Mouse (Mus musculus): ENCODE data around the gene Ankrd54.

Gene Ankrd54

DNA sequence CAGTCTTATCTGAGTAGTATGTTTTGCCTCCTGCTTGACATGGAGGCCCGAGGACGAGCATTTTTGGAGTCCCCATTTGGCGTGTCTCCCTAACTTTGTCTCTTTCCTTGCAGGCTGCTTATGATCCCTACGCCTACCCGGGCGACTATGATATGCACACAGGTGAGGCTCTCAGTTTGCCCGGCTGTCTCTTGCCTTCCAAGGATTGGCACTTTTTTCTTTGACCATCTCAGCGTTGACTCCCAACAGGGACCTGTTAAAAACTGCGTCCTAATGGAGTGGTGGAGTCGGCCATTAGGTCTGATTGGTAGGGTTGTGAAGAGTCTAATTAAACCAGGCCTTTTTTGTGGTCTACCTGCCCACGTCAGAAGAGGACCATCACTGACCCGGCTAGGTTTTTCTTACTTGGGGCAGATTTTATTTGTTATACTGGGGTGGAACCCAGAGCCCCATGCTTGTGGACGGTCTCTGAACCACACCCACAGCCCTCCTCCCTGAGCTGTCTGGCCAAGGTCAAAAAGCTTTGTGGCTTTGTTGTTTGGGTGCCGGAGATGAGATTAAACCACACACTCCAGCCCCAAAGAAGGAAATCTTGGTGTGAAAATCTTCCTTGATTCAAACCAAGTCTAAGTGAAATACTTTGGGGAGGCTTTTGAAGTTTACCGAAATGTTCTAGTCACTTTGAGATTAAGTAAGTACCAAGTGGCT is 13.1 kb upstream of the Ankrd54 start:
- DNase-seq (ENCODE audit: low read depth), result no peak

DNA sequence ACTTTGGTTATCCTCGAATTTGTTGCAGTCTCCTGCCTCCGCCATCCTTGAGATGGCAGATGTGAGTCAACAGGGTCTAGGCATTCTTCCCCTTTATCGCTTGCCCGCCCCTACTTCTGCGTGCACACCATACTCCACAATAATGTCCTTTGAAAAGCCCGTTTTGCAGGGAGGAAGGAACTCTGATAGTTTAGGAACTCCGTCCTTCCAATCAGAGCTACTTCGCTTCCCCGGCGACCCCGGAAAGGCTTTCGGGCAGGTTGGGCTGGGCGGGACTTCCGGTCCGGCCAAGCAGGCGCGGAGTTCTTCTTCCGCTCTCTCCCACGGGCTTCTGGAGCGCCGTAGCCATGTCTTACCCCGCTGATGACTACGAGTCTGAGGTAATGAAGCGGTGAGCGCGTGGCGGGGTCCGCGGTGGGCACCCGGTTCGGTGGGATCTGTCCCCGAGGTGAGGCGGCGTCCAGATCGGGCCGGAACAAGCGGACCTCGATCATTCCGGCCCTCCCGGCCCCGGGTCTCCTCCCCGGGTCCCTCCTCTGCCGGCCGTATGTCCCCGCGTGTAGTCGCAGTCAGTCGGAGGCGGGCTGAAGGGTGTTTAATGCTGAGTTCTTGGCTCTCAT is 12.3 kb upstream of the Ankrd54 start, which contains the start of gene Eif3l:
Gene Eif3l (plus strand): TSS at position 267 of the 620 bp plus-strand sequence.
- peak; percentile 93 for DNase-seq (ENCODE audit: low read depth)

DNA sequence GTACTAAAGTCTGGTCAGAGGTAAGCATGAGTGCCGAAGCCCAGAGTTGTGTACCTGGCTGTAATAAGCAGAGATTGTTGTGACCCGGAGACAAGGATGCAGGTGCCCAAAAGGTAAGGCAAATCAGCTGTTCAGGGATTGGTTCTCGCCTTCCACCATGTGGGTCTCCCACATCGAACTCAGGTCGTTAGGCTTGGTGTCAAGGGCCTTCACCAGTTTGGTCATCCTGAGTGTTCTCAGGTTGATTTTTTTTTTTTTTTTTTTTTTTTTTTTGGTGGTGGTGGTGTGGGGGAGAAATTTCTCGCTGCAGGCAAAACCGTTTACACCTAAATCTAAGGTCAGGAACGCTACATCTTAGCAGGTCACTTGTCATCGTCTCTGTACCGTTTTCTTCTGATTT is 11.8 kb upstream of the Ankrd54 start:
- DNase-seq (ENCODE audit: low read depth), result no peak

DNA sequence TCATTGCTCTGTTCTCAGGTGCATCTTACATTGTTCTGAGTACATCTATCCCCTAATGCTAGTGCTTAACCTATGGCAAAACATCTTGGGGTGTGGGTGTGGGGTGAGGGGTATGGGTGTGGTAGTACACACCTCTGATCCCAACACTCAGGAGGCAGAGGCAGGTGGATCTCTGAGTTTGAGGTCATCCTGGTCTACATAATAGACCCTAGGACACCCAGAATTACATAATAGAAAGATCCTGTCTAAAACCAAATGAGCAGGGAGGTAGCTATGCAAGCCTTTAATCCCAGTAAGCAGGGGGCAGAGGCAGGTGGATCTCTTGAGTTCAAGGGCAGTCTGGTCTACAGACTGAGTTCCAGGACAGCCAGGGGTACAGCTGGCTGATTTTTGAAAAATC is 11.1 kb upstream of the Ankrd54 start:
- no peak for DNase-seq (ENCODE audit: low read depth)

DNA sequence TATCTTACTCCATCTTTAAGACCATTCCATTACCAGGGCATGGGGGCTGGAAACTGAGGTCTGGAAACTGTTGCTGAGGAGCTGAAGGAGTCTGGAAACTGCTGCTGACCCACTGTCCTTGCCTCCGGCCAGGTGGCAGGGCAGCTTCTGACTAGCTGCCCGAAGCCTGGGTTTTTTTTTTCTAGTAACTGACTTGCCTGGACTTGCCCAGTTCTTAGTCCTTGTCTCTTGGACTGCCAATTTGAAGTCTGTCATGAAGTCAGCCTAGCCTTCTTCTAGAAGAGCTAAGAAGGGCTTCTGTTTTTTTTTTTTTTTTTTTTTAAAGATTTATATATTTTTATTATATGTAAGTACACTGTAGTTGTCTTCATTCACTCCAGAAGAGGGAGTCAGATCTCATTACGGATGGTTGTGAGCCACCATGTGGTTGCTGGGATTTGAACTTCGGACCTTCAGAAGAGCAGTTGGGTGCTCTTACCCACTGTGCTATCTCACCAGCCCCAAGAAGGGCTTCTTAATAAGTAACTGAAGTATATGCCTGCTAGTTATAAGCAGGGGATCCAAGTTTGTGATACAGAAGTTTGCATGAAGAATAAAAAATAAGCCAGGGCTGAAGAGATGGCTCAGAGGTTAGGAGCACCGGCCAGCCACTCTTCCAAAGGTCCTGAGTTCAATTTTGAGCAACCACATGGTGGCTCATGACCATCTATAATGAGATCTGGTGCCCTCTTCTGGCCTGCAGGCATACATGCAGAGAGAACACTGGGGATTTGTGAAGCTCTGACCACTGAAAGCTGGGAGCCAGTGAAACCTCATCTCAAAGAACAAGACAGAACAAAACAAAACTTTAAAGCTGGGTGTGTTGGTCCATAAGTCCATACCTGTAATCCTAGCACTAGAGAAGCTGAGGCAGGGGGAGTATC is 8.7 kb upstream of the Ankrd54 start:
- DNase-seq (ENCODE audit: low read depth), result peak; percentile 76

DNA sequence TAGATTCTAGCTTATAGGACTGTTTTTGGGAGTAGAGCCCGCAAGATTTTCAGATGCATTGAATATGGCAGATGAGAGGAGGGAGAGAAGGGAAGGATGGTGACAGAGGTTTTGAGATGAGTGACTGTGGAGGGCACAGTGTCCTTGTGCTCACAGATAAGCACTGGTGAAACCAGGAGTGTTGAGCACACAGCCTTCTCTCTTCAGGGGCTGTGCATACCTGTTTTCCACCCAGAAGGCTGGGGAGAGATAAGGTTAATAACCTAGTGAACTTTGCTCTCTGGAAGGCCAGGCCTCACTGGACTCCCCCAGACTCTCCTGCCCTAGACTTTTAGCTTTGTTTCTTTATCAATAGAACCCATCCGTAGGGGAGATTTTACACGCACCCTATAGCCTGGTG is 5.7 kb upstream of the Ankrd54 start:
- no peak for DNase-seq (ENCODE audit: low read depth)

DNA sequence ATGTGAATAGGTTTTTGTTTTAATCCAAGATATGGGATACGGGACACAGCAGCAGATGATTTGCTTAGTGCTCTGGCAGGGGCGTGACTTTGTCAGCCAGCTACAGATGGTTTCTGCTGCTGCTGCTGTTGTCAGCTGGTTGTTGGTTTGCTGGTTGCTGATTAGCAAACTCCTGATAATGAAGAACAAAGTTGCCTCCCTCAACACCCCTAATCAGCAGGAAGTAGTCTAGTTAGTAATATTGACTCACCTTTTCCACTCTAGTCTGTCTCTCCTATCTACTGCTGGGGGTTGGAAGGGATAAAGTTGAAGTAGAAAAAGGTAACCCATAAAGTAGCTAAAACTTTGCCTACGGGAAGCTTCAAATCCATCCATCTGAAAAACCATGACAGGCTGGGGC is 4.9 kb upstream of the Ankrd54 start:
- no peak for DNase-seq (ENCODE audit: low read depth)

DNA sequence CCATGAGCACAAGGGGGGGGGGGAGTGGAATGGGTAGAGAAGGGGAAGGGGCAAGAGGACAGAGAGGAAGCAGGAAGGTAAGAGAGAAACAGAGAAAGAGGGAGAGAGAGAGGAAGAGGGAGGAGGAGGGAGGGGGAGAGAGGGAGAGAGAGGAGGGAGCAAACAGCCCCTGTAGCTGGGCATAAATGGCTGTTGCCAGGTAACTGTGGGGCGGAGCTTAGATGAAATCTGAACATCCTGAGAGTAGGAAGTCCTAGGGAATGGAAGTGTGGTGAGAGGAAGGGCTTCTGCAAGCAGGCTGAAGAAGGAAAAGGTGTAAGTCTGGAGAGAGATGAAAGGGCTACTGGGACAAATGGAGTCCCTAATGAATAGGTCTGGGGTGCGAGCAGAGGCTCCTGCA is 3.6 kb upstream of the Ankrd54 start:
- no peak for DNase-seq (ENCODE audit: low read depth)

DNA sequence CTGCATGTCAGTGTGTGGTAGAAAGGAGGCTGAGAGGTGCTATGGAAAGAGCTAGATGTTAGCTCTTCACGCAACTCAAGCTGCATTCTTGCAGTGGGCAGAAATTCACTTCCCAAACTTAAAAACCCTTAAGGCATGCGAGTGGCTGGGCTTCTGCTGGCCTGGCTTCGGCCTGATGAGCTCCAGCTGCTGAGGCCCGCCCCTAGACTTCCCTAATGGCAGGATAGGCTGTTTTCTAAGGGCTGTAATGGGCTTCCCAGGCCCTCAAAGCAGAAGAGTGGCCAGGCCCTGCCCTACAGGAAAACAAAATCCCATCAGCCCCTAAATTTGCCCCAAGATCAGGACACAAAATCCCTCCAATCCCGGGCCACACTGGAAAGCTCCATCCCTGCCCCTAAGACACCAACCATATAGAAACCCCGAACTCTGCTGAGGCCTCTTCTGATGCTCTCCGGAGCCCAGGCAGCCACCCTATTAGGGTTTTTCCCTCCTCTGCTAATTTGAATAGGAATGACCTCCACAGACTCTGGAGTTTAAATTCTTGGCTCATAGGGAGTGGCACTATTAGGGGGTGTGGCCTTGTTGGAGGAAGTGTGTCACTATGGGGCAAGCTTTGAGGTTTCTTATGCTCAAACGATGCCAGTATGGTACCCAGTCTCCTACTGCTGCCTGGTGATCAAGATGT is 2.5 kb upstream of the Ankrd54 start:
- DNase-seq (ENCODE audit: low read depth), result peak; percentile 76

DNA sequence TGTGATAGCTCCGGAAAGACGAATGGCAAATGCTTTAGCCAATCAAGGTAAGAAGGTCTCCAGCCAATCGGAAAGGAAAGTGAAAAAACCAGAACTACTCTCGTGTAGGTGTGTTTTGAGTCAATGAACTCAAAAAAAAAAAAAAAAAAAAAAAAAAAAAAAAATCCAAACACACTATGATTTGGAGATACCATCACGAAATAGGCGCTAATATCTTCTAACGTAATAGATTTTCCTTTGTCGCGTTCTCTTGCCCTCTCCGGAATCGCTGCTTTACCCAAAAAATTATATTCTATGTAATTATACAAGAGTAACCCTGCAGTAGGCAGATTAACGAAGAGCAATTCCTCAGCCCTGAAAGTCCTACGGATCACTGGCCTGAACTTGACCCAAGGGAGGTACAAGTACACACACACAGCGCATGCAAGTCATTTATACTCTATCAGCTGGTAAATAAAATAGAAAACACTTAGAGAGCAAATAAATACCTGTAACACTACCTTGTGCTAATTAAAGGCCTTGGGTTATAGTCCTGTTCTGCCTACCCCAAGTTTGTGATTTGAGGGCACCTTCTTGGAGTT is 557 bp upstream of the Ankrd54 start:
- no peak for DNase-seq (ENCODE audit: low read depth)

DNA sequence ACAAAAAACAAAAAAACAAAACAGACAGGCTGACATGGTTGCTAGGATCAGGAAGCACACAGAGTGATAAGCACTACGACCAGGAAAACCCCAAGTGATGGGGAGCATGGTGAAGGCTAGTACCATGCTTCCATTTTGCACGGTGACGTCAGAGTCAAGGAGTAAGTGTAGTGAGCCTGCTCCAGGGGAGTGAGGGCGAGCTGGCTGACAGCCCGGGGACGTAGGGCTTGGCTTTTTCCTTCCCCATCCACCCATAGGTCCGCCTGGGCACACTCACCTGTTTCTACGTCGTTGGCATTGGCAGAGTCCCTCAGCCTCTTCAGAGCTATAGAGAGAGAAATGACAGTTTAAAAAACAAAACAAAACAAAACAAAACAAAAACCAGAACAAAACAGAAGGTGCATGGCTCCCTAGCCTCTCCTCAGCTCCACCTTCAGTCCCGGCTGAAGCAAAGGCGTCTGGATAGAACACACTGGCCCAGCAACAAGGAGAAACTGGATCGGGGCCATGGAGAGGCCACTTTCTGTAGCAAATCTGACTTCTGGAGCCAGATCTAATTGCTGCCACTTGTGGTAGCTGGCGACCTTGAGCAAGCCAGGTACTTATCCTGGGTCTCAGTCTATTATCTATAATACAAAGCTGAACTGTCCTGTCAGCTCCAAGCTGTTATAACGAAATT is 1.7 kb downstream of the Ankrd54 start:
- DNase-seq (ENCODE audit: low read depth), result no peak

DNA sequence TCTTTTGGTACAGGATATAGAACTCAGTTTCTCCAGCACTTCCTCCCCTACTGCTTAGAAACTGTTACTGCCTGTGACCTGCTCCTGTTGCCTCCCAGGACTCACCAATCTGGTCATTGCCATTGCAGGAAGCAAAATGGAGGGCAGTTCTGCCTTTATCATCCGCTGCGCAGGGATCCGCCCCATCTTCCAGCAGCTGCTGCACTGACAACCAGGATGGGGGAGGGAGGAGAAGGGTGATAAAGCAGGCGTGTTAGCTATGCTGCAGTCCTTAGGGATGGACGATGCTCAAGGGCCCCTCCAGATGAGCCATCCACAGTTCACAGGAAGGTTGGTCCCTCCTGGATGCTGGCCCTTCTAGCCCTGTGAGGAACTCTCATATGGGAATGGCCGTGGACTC is 4.8 kb downstream of the Ankrd54 start:
- DNase-seq (ENCODE audit: low read depth), result no peak

DNA sequence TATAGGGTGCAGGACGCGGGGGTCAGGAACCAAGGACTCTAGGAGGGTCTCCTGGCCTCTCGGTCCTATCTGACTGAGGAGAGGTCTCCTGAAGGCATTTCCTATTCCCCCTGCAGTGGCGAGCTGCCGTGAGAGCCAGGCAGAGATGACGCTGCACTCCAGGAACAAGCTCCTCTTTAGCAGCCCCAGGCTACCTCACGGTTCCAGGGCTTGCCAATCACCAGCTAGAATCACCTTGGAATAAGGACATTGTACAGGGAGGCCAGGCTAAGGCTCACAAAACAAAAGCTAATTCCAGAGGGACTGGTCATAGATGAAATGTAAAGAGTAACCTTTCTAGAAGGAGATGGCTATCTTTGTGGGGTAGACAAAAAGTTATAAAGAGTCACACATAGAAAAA is 6.1 kb downstream of the Ankrd54 start:
- no peak for DNase-seq (ENCODE audit: low read depth)

DNA sequence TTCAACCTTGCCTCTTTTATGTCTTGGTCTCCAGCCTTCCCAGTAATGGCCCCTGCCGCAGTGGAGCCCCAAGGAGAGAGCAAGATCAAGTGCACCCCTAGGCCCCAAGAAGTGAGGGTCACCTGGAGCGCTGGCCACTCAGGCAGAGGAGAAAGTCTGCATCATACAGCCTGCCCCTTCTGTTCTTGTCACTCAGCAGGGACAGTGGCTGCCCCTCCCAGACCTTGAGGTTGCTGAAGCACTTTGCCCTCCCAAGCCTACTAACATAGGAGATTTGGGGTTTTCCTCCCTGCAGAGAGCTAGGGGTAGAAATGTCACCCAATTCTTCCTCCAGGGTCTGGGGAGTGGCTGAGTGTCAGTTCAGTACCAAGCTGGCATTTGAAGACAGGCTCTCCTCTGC is 10.3 kb downstream of the Ankrd54 start:
- no peak for DNase-seq (ENCODE audit: low read depth)

DNA sequence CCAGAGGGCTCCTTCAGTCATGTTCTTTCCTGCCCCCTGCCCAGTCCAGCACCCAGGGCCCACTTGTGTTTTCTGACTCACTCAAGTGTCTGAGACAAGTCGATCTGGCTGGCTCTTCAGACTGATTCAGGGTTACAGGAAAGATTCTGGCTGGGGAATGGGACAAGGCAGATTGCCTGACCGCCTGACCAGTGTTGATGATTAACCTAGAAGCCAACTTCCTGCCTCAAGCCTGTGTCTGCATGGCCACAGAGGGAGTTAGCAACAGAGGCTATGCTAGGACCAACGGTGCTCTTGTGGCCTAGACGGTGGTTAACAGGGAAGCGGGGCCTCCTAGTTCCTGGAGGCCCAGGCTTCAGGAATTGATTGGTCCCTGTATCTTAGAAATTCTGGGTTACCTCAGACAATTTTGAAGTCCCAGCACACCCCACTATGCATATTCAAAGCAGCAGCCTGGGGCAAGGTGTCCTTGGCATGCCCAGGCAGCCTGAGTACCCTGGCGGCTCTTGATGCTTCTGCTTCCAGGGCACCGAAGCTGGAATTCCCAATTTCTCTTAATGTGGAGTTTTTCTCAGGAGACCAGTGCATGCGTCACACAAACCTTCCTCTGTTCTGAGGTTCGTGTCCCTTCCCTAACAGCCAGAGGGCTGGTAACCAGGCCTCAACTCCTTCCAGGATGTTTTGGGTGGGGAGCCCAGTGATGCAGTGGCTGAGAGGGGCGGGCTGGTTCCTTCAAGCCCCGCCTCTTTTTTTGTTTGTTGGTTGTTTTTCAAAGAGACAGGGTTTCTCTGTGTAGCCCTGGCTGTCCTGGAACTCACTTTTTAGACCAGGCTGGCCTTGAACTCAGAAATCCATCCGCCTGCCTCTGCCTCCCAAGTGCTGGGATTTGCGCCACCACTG is 11.0 kb downstream of the Ankrd54 start:
- DNase-seq (ENCODE audit: low read depth), result peak; percentile 60

DNA sequence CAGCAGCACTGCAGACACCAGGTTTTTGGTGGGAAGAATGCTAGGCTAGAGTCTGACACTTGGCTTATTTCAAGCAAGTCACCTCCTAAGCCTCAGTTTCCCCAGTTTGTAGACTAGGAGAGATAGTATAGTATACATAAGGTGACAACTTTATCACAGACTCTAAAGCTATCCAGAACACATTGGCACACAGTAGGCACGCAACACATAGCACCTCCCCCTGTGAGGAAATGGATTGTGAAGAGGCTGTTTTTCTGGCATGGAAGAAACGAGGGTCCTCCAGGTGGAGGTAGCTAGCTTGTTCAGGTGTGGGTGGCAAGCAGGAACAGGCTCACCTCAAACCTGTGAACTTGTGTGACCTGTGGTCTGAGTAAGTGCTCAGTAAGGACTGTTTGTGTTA is 11.7 kb downstream of the Ankrd54 start:
- DNase-seq (ENCODE audit: low read depth), result no peak

DNA sequence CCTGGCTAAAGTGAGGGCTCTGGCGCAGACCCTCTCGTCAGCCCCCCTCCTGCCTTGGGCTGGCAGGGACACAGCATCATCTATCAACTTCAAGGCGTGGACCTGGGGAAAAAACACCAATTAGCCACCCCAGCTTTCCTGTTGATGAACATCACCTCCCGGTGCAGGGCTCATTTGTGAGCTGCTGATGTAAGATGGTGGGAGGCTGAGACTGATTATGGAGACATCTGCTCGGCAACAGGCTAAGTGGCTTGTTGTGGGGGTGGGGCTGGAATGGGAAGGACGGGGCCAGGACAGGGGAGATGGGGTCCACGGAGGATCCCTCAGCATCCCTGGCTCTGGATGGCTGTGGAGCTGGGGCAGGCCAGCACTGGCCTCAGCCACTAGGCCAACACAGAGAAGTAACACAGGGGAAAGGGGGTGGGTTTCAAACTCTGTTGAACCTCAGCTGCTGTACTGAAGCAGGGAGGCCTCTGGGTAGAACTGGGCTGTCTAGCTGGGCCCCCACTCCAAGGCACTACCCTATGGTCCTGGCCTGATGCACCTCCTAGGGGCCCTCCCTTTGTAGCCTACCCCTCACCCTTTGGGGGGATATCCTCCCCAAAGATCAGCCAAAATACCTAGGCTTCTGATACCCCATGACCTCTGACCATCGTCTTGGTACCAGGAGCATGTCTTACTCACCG is 12.4 kb downstream of the Ankrd54 start:
- no peak for DNase-seq (ENCODE audit: low read depth)

DNA sequence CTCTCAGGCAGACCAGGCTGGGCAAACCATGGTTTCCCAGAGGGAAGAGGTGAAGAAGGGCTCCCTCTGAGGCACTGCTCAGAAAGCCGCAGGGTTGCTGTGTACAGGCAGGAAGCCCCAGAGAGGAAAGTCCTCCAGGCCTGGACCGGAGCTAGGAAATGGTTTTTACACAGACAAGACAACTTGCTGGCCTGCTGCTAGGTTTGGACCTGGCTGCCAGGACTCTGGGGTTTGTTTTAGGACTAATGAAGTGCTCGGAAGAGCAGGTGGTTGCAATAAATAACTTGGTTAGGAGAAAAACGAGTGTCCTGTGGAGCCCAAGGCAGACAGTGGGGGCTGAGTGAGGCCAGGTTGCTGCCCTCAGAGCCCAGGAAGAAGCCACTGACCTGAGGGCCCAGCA is 14.5 kb downstream of the Ankrd54 start:
- no peak for DNase-seq (ENCODE audit: low read depth)

DNA sequence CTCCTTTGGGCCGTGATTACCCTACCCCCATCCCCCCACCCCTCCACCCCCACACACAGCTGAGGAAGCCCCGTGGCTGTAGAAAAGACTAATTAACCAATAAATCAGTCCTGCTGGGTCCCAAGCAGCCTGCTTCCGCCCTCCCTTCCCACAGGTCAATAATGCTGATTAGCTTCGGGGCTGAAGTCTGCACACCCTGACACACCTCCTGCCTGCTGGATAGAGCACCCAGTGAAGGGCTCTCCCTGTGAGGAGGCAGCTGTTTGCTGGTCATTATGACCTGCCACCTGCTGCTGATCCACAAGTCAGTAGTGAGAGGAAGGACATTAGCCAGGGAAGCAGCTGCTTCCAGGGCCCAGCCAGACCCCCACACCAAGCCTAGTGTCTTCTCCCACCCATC is 17.9 kb downstream of the Ankrd54 start:
- no peak for DNase-seq (ENCODE audit: low read depth)
